Mouse (Mus musculus) hindbrain, embryonic 11.5 days (tissue): ENCODE data around the gene Arap2. TPM values are rescaled to one million over a fixed set of nuclear protein-coding genes. Genes with fewer than 3 reads are reported as not detected.

Source experiments
- ATAC-seq: fragments of 200-750 bp; cut with Nextera tagmentation; 2 replicates; pipeline ENCODE4 v1.8.0; 2017; ENCODE audit warnings: mild to moderate bottlenecking, moderate TSS enrichment, moderate library complexity; ENCODE audit not compliant: low FRiP score
- DNase-seq: peaks from one replicate; pipeline ENCODE4 v3.0.0-alpha.2; 2015; ENCODE audit warnings: low spot score
- H3K27ac ChIP-seq: fragments of 300-500 bp; sonication (generic); 2 replicates; pipeline ENCODE4 v1.5.1; 2014; ENCODE audit warnings: mild to moderate bottlenecking, low read depth, low read length
- H3K27me3 ChIP-seq: fragments of 300-500 bp; sonication (generic); 2 replicates; pipeline ENCODE4 v1.6.1; 2014; ENCODE audit warnings: mild to moderate bottlenecking, low read length, moderate library complexity, mixed read lengths; ENCODE audit not compliant: control insufficient read depth, insufficient read depth
- H3K36me3 ChIP-seq: fragments of 300-500 bp; sonication (generic); 2 replicates; pipeline ENCODE4 v1.6.1; 2014; ENCODE audit warnings: mild to moderate bottlenecking, low read length, moderate library complexity, mixed read lengths; ENCODE audit not compliant: control insufficient read depth, insufficient read depth
- H3K4me1 ChIP-seq: fragments of 300-500 bp; sonication (generic); replicated peaks from 2 replicates; pipeline ENCODE4 v1.6.1; 2014; ENCODE audit warnings: low read length, mixed read lengths; ENCODE audit not compliant: control insufficient read depth, insufficient read depth
- H3K4me2 ChIP-seq: fragments of 300-500 bp; sonication (generic); replicated peaks from 2 replicates; pipeline ENCODE4 v1.6.1; 2014; ENCODE audit warnings: mild to moderate bottlenecking, low read depth, low read length
- H3K4me3 ChIP-seq: fragments of 300-500 bp; sonication (generic); 2 replicates; pipeline ENCODE4 v1.5.1; 2014; ENCODE audit warnings: low read depth, low read length
- H3K9ac ChIP-seq: fragments of 300-500 bp; sonication (generic); 2 replicates; pipeline ENCODE4 v1.6.1; 2014; ENCODE audit warnings: low read depth, low read length
- H3K9me3 ChIP-seq: fragments of 300-500 bp; sonication (generic); 2 replicates; pipeline ENCODE4 v1.6.1; 2016; ENCODE audit warnings: low read length; ENCODE audit not compliant: control insufficient read depth
- WGBS: fragments of 180-500 bp; shearing (Covaris S2); extraction: QIAGEN DNeasy Blood & Tissue Kit; methylation state at CpG from one replicate; pipeline ENCODE4 v1.1.7; 2014; 5-methylcytosine and 5-hydroxymethylcytosine counted together
- polyA plus RNA-seq: library from polyadenylated mRNA; unstranded; fragments of >200 nt; fragmentation: Nextera tagmentation; extraction: Ambion mirVana; gene quantifications from 2 replicates; pipeline ENCODE4 v1.2.1, GENCODE M21; 2014

Arap2 gene
- 1.3 and 2.2 TPM in 2 replicates for polyA plus RNA-seq

DNA sequence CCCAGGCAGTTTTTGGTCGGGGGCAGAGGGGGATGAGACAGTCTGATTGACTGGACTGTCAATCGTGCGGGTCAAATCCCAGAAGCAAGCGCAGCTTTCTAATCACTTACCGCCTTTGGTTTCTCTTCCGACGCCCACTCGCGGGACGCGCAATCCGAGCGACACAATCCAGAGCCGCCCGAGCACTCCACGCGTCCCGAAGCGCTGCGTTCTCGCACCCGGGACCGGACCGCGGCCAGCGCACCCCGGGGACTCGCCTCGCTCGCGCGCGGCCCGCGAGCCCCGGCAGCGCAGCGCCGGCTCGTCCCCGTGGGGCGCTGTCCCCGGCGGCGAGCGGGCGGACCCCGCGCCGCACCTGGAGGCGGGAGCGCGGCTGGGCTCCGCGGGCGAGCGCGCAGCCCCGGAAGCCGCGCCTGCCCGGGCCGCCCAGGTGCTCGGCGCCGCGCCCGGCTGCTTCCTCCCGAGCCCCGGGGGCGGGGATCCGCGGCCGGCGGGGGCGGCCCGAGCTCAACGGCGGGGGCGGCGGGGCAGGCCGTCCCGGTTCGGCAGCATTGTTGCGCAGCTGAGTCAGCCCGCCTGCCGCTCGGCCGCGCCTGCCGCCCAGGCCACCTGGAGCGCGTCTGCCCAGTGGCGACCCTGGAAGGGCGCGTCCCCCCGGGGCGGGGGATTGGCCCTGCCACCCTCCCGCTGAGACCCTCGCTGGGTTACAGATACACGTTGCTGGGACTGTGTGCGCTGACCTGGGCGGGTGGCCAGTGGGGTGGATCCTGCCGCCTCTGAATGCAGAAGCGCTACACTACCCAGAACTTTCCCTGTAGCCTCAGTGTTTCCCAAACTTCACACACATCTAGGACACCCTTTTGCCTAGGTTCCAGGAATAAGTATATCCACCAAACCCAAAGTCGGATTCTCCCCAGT is at the start of gene Arap2:
Gene Arap2 (minus strand): TSS at position 376 of the 918 bp plus-strand sequence.
- Histone ChIP-seq H3K9ac (peak within 1 kb of the TSS; percentile 63), H3K9me3 (no peaks in the 10 kb centered on the region), H3K27me3 (no peaks in the 10 kb centered on the region), H3K36me3 (no peaks in the 10 kb centered on the region), H3K4me1 (no peaks in the 10 kb centered on the region), H3K4me2 (peak within 1 kb of the TSS; percentile 83), H3K27ac (no peak within 1 kb of the TSS), H3K4me3 (peak within 1 kb of the TSS; percentile 61)
- under 1% methylated on average over 60 of the region's 106 CpGs for WGBS
- peak; percentile 86 for ATAC-seq
- DNase-seq, result peak; percentile 49

DNA sequence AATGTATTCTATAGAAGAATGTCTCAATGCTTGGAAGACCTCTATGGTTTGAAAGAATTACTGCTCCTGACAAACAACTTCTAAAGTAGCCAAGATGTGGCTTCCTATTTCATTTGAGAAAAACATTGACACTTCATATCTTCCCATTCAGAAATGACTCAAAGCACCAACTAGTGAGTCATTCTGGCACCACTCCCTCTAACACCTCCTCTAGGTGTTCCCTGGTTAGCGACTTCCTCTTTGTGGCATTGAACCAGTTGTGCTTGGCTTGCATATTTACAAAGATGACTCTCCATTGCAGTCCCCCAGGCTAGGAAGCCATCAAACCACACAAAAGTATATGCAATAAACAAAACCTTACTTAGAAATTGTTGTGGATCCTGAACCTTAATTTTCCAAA is 49.8 kb upstream of the Arap2 start:
- no peaks in the 10 kb centered on the region for H3K36me3 ChIP-seq
- no peaks in the 10 kb centered on the region for H3K27me3 ChIP-seq
- WGBS, result 88% methylated on average over 1 of the region's 1 CpGs
- H3K4me3 ChIP-seq, result no peak overlapping the region
- no peaks in the 10 kb centered on the region for H3K4me1 ChIP-seq
- no peak overlapping the region for H3K9ac ChIP-seq
- no peak overlapping the region for H3K4me2 ChIP-seq
- H3K9me3 ChIP-seq, result no peaks in the 10 kb centered on the region
- no peak for DNase-seq
- no peak for ATAC-seq
- H3K27ac ChIP-seq, result no peak overlapping the region

DNA sequence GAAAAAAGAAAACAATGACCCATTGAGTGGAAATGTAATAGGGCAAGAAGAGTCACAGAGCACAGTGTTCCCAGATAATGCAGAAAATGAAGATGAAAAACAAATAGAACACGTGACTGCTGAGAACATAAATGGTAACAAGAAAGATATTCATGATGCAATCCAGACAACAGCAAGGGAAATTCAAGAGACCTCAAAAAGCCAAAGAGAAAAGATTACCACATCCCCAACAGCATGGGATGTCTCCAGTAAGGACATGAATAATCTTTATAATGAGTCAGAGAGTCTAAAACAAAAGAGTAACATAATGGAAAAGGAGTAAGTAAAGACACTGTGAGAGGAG is 48.1 kb upstream of the Arap2 start:
- Histone ChIP-seq H3K9me3 (no peaks in the 10 kb centered on the region), H3K4me1 (no peaks in the 10 kb centered on the region), H3K27ac (no peak overlapping the region), H3K36me3 (no peaks in the 10 kb centered on the region), H3K27me3 (no peaks in the 10 kb centered on the region), H3K4me3 (no peak overlapping the region), H3K4me2 (no peak overlapping the region), H3K9ac (no peak overlapping the region)
- 56% methylated on average over 1 of the region's 1 CpGs for WGBS
- DNase-seq, result no peak
- ATAC-seq, result peak; percentile 61

DNA sequence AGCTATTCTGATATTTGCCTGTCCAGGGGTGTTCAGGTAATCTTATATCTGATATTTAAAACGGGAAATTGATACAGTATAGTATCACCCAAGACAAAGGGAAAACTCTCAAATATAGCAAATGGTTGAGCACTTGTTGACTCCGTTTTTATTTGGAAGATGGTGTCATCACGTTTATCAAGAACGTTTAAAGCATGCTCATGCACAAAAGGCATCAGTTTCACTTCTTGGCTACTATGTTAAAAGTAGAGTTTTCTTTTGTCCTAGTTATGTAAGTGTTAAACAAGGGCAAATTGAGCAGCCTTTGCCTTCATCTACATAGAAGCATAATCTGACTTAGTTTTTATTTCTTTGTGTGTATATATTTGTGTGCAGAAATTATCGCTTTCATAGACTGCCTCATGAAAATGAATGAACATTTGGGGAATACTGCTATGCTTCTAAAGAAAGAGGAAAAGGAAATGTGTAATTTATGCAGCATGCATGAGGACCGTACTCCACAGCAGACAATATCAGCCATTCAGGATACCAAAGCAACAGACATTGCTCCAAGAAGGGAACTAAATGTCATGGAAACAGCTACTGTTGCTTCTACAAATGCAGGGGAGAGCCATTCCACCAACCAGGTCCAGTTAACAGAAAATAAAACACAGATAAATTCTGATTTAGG is 47.6 kb upstream of the Arap2 start, which contains the start of gene Dthd1:
Gene Dthd1 (plus strand): TSS at position 422 of the 670 bp plus-strand sequence.
- ATAC-seq (peak; percentile 84), DNase-seq (no peak)
- Histone ChIP-seq H3K9me3 (no peaks in the 10 kb centered on the region), H3K36me3 (no peaks in the 10 kb centered on the region), H3K27me3 (no peaks in the 10 kb centered on the region), H3K9ac (no peak within 1 kb of the TSS), H3K4me1 (no peaks in the 10 kb centered on the region), H3K4me2 (no peak within 1 kb of the TSS), H3K27ac (no peak within 1 kb of the TSS), H3K4me3 (no peak within 1 kb of the TSS)
- WGBS, result 72% methylated on average over 6 of the region's 6 CpGs

DNA sequence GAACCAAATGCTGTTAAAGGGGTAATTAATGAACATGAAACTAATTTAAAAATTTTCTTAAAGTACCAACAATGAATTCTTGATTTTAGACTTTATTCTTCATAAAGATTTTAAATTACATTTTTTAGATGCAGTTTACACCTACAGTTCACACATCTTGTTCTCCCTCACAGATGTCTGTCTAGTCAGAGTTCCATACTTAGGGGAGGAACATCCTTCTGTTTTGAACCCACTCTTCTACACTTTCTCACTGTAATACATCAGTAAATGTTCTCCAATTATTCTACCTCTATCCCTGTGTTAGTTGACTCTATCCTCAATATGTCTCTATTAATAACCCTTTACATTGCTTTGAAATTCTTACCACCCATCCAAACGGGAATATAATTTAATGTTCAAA is 26.8 kb upstream of the Arap2 start:
- Histone ChIP-seq H3K4me2 (no peak overlapping the region), H3K4me3 (no peak overlapping the region), H3K9me3 (no peaks in the 10 kb centered on the region), H3K27me3 (no peaks in the 10 kb centered on the region), H3K4me1 (no peaks in the 10 kb centered on the region), H3K36me3 (no peaks in the 10 kb centered on the region), H3K9ac (no peak overlapping the region), H3K27ac (no peak overlapping the region)
- no peak for DNase-seq
- no peak for ATAC-seq
- 86% methylated on average over 1 of the region's 1 CpGs for WGBS

DNA sequence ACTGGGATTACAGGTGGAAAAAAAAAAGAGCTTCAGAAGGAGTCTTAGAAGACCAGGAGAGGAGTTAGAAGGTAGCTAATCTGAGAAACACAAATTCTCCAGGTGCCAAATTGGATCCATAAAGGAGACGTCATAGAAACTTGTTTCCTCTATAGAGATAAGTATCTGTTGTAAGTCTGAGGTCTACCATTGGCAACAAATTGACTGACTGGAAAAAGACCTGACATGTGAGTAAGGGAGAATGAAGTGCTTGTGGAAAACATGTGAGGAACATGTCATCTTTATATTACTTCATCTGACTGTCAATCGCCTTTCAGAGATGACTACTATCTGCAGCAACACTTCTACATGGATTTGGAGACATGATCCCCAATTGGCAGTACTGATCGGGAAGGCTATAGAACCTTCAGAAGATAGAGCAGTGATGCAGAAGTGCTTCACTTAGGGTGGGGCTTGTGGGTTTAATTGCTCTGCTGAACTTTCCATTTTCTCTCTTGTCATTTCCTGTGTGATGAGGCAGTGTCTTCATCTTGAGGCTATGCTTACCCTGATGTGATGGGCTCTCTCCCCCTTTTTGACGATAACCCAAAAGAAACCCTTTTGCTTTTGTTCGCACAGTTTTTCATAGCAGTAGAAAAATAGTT is 25.1 kb upstream of the Arap2 start:
- Histone ChIP-seq H3K4me3 (no peak overlapping the region), H3K4me1 (no peaks in the 10 kb centered on the region), H3K9me3 (no peaks in the 10 kb centered on the region), H3K27me3 (no peaks in the 10 kb centered on the region), H3K36me3 (no peaks in the 10 kb centered on the region), H3K9ac (no peak overlapping the region), H3K27ac (no peak overlapping the region), H3K4me2 (no peak overlapping the region)
- no peak for DNase-seq
- no peak for ATAC-seq
- 95% methylated on average over 5 of the region's 5 CpGs for WGBS

DNA sequence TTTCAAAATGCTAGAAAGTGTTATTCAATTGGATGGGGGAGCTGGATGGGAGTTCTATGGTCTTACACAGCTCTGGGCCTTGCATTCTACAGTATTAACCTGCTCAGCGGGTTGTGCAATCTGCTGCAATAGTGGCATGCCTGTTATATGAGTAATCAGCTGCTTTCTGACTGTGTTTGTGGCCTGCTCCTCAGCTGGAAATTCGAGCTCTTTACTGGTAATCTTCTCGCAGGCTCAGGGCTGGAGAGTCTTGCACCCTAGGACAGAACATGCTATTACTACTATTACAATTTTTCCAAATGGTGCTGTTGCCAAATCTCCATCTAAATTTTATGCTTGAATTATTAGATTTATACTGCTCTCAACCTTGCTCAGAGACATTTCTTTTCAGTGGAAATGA is 20.9 kb upstream of the Arap2 start:
- no peak overlapping the region for H3K4me3 ChIP-seq
- H3K4me1 ChIP-seq, result no peaks in the 10 kb centered on the region
- no peaks in the 10 kb centered on the region for H3K9me3 ChIP-seq
- ATAC-seq, result no peak
- no peak overlapping the region for H3K9ac ChIP-seq
- H3K36me3 ChIP-seq, result no peaks in the 10 kb centered on the region
- DNase-seq, result no peak
- H3K27ac ChIP-seq, result no peak overlapping the region
- 82% methylated on average over 3 of the region's 3 CpGs for WGBS
- no peaks in the 10 kb centered on the region for H3K27me3 ChIP-seq
- no peak overlapping the region for H3K4me2 ChIP-seq

DNA sequence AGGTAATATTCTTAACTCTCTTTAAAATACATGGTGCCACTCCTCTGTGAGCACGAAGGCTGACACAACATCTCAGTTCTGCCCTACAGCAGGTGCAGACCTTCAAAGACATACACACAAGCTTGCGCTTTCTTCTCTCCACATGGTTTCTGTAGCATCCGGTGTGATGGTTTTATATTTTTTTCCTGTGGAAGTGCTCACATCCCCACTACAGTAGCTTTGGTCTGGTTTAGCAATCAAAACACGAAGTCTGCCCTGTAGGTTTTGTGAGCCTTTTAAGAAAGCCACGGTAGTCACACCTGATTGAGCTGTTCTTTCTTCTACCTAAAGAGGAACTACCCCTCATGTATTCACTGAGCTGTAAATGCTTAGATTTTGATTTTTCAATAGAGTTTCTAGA is 12.7 kb upstream of the Arap2 start:
- no peak overlapping the region for H3K4me2 ChIP-seq
- no peak overlapping the region for H3K9ac ChIP-seq
- H3K27me3 ChIP-seq, result no peaks in the 10 kb centered on the region
- DNase-seq (no peak), ATAC-seq (no peak)
- no peak overlapping the region for H3K4me3 ChIP-seq
- no peaks in the 10 kb centered on the region for H3K4me1 ChIP-seq
- no peaks in the 10 kb centered on the region for H3K9me3 ChIP-seq
- WGBS, result 90% methylated on average over 5 of the region's 5 CpGs
- no peaks in the 10 kb centered on the region for H3K36me3 ChIP-seq
- no peak overlapping the region for H3K27ac ChIP-seq
